Mouse (Mus musculus): ENCODE results near the gene Msh5. TPM values are rescaled to one million over a fixed set of nuclear protein-coding genes. Genes with fewer than 3 reads are reported as not detected.

The Msh5 gene
- total RNA-seq, 2 experiments from 2014 or later, result not detected

- DNase-seq, result no peak
- H3K4me3 ChIP-seq, result no peak overlapping the region
- H3K27ac ChIP-seq, result no peak overlapping the region
- intact Hi-C loops (cut with DNase I), result no loop called here
- no peak for TF ChIP-seq CTCF (IDR thresholded peaks at IDR 0.05)
Observed at GRCm38 (mm10) chr17:35080710-35081109, 34.2 kb upstream of the Msh5 start.

- intact Hi-C loops (cut with DNase I), result no loop called here
Observed at GRCm38 (mm10) chr17:35080248-35080647, 33.7 kb upstream of the Msh5 start.

DNA sequence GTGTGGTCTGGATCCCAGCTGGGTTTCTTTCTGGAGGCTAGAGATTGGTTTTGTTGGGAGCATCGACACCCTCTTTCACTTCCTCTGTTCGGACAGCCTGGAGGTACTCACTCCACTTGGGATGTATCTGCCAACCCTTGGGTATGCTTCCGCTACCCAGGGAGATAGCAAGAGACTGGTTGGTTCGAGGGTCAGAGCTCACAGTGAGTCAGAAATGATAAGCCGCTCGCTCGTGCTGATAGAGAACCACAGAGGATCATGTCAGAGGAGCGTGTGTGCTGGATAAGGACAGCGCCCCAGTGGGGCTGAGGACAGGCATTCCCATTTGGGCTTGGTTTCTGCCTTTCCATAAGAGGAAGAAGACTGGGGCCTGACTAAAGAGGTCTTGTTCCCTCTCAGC is 33.2 kb upstream of the Msh5 start:
- TF ChIP-seq CTCF (IDR thresholded peaks at IDR 0.05), result no peak
- Histone ChIP-seq H3K4me3 (no peak overlapping the region), H3K27ac (no peak overlapping the region)
- intact Hi-C loops (cut with DNase I), result no loop called here
- DNase-seq, result no peak

More at GRCm38 (mm10) chr17:35080248-35080647, 33.7 kb upstream of the Msh5 start:
- no peak for TF ChIP-seq CTCF (IDR thresholded peaks at IDR 0.05)
- H3K27ac ChIP-seq, result no peak overlapping the region
- H3K4me3 ChIP-seq, result no peak overlapping the region
- no peak for DNase-seq

GRCm38 (mm10) chr17:35077786-35078233 is 31.3 kb upstream of the Msh5 start, which contains the start of gene Ly6g6d:
Ly6g6d (minus strand) TSS chr17:35078065.
- peak within 1 kb of the TSS; percentile 70 for H3K4me3 ChIP-seq
- peak; percentile 64 for DNase-seq
- TF ChIP-seq CTCF (IDR thresholded peaks at IDR 0.05), result peak; percentile 63
- peak within 1 kb of the TSS; percentile 75 for H3K27ac ChIP-seq
- intact Hi-C loops (cut with DNase I), result no loop called here

DNA sequence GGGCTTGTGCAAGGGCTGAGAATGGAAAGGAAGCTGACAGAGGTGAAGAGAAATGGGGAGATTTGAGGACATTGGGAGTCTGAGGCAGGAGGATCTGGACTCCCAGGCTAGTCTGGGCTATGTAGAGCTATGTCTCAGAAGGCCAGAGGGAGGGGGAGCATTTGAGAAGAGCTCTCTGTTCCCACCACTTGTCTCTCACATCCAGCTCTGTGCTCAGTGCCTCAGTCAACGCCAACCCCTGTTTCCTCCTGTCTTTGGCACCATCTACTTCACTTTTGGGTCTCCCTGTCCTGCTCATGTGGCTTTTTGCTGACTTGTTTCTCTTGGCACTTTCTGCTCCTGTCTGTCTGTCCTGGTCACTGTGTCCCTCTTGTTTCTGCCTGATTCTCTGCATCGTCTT is 30.7 kb upstream of the Msh5 start:
- peak overlapping the region; percentile 75 for H3K27ac ChIP-seq
- H3K4me3 ChIP-seq, result peak overlapping the region; percentile 70
- DNase-seq, result no peak
- intact Hi-C loops (cut with DNase I), result no loop called here
- no peak for TF ChIP-seq CTCF (IDR thresholded peaks at IDR 0.05)

- no peak for DNase-seq
- peak within 1 kb of the TSS; percentile 70 for H3K4me3 ChIP-seq
- TF ChIP-seq CTCF (IDR thresholded peaks at IDR 0.05), result no peak
- peak within 1 kb of the TSS; percentile 75 for H3K27ac ChIP-seq
- intact Hi-C loops (cut with DNase I), result no loop called here
Observed at GRCm38 (mm10) chr17:35076507-35077176, 30.1 kb upstream of the Msh5 start, which contains the start of gene Ly6g6e. Ly6g6e (plus strand) TSS chr17:35076902.

GRCm38 (mm10) chr17:35074097-35074496 is 27.6 kb upstream of the Msh5 start:
- DNase-seq, result no peak
- no peak for TF ChIP-seq CTCF (IDR thresholded peaks at IDR 0.05)
- Histone ChIP-seq H3K4me3 (no peak overlapping the region), H3K27ac (no peak overlapping the region)
- intact Hi-C loops (cut with DNase I), result no loop called here

GRCm38 (mm10) chr17:35071454-35071853 is 24.9 kb upstream of the Msh5 start:
- no peak for TF ChIP-seq CTCF (IDR thresholded peaks at IDR 0.05)
- intact Hi-C loops (cut with DNase I), result no loop called here
- no peak overlapping the region for H3K27ac ChIP-seq
- no peak for DNase-seq
- H3K4me3 ChIP-seq, result no peak overlapping the region

DNA sequence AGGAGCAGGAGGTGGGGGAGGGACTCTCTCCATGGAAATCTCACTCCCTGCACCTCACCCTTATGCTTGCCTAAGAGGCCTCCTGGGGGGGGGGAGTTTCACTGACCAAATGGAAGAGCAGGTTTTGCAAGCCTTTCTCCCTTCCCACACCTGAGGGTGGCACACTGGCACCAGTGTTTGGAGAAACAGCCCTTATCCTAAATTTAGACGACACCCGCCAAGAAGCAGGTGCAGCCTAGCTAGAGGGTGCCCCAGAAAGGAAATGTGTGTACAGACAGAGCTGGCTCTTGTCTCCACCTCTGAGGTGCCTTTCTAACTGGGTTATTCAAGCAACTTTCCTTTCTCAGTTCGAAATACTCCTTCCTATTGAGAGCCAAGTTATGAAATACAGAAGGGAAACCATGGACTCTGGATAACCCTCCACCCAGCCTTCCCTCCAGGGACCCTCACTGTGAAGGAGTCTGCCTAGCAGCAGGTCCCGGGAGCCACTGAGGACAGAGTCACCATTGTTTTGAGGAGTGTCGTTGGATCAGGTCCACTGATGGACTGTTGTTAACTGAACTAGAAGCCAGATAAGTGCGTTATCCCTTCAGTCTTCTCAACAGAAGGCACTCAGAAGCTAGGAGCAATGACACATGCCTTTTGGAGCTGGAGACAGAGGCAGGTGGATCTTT is 24.1 kb upstream of the Msh5 start:
- peak; percentile 51 for DNase-seq
- Histone ChIP-seq H3K27ac (peak overlapping the region; percentile 41; the same call in 1 of the 2 replicates), H3K4me3 (no peak overlapping the region)
- intact Hi-C loops (cut with DNase I), result no loop called here
- peak; percentile 44 for TF ChIP-seq CTCF (IDR thresholded peaks at IDR 0.05)

DNA sequence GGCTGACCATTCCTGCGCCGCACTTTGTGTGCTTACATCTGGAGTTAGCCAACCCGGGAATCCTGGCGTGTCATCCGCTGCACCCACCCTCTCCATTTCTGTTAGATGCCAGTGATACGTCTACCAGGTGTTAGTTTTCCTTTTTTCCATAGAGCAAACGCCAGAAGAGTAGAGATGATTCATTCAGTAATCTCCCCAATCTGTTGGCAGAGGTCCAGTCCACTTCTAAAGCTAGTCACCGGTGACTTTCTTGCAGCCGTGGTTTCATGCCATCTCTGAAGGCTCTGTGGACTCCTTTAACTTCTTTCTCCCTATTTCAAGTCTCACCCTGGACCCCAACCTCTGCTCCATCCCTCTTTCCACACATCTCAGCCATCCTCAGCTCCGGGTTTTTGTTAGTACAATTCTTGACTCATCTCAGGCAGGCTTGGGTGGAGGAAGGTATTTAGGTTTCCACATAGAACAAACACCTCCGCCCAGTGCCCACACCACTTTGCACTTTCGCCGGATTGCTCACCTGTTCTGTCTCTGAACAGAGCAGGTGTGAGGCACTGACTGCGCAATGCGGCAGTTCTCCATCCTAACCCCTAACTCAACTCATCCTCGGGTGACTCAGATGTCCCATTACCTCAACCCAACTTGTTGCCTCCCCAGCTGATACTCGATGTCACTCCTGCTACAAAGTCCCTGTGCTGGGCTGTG is 21.8 kb upstream of the Msh5 start:
- Histone ChIP-seq H3K4me3 (no peak overlapping the region), H3K27ac (no peak overlapping the region)
- intact Hi-C loops (cut with DNase I), result no loop called here
- TF ChIP-seq CTCF (IDR thresholded peaks at IDR 0.05), result no peak
- no peak for DNase-seq

- DNase-seq, result no peak
- no peak for TF ChIP-seq CTCF (IDR thresholded peaks at IDR 0.05)
- intact Hi-C loops (cut with DNase I), result no loop called here
- Histone ChIP-seq H3K27ac (peak within 1 kb of the TSS; percentile 21; the same call in 1 of the 2 replicates), H3K4me3 (peak within 1 kb of the TSS; percentile 66)
Observed at GRCm38 (mm10) chr17:35066084-35066483, 19.5 kb upstream of the Msh5 start, which contains the start of gene Mpig6b. Mpig6b (minus strand) TSS chr17:35066184.

DNA sequence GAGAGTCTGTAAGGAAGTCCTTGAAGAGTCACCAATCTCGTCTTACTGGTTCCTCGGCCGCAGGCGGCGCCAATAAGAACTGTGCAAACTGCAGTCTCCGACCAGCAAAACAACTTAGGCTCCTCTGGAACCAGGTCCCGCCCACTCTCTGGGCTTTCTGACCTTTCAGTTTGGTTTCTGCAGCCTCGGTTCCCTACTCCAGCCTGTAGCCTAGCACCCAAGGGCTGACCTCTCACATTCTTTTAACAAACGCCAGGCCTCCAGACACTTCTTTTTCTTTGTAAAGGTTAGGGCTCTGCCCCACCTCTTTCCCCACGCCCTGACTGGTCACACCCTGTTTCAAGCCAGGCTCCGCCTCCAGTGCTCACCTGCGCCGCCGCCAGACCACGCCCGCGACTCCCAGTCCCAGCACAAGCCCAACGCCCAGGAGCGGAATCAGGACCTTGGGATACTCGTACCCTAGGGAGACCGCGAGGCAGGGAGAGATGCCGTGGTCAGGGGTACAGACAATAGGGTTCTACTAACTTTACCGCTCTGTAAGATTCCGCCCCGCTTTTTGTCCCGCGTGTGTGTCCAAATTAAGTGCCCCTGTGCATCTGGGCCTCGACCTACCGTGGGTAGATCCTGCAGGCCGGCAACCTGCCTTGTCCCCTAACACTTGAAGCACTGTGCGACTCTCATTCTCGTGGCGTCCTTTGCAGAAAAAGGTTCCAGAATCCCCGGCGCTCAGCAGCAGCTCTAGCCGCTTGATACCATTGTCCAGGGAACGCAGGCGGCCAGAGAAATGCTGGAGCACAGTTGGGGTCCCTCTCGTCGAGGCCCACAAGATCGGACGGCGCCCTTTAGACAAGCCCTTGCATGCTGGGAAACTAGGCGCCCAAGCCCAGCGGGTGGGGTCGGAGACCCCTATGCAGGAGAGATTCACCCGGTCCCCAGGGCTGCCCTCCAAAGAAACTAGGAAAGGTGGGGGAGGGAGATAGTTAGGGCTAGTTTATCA is 18.7 kb upstream of the Msh5 start, which contains the start of gene Ly6g6c:
TSS of gene Ly6g6c (plus strand) at position 438 of the 997 bp plus-strand sequence.
- DNase-seq, result peak; percentile 63
- Histone ChIP-seq H3K4me3 (peak within 1 kb of the TSS; percentile 66), H3K27ac (peak within 1 kb of the TSS; percentile 21; the same call in 1 of the 2 replicates)
- no peak for TF ChIP-seq CTCF (IDR thresholded peaks at IDR 0.05)
- intact Hi-C loops (cut with DNase I), result no loop called here

All from gastrocnemius, adult 2 months (tissue).